Mouse (Mus musculus) forebrain, embryonic 13.5 days (tissue): ENCODE data around the gene Itsn1. TPM values are rescaled to one million over a fixed set of nuclear protein-coding genes. Genes with fewer than 3 reads are reported as not detected.

ENCODE experiments used
- ATAC-seq: fragments of 200-750 bp; cut with Nextera tagmentation; 2 replicates; pipeline ENCODE4 v1.8.0; 2017
- H3K27ac ChIP-seq: fragments of 300-500 bp; sonication (generic); 2 replicates; pipeline ENCODE4 v1.5.1; 2015; ENCODE audit warnings: inconsistent platforms, mild to moderate bottlenecking, moderate library complexity
- H3K27me3 ChIP-seq: fragments of 300-500 bp; sonication (generic); 2 replicates; pipeline ENCODE4 v1.6.1; 2015; ENCODE audit warnings: mild to moderate bottlenecking, inconsistent platforms
- H3K36me3 ChIP-seq: fragments of 300-500 bp; sonication (generic); 2 replicates; pipeline ENCODE4 v1.6.1; 2015; ENCODE audit warnings: mild to moderate bottlenecking, inconsistent platforms; ENCODE audit not compliant: poor library complexity, severe bottlenecking
- H3K4me1 ChIP-seq: fragments of 300-500 bp; sonication (generic); 2 replicates; pipeline ENCODE4 v1.6.1; 2015; ENCODE audit warnings: inconsistent platforms
- H3K4me2 ChIP-seq: fragments of 300-500 bp; sonication (generic); 2 replicates; pipeline ENCODE4 v1.6.1; 2015; ENCODE audit warnings: inconsistent platforms, mild to moderate bottlenecking, moderate library complexity
- H3K4me3 ChIP-seq: fragments of 300-500 bp; sonication (generic); 2 replicates; pipeline ENCODE4 v1.5.1; 2015; ENCODE audit warnings: mild to moderate bottlenecking, inconsistent platforms
- H3K9ac ChIP-seq: fragments of 300-500 bp; sonication (generic); 2 replicates; pipeline ENCODE4 v1.6.1; 2015; ENCODE audit warnings: mild to moderate bottlenecking, inconsistent platforms
- H3K9me3 ChIP-seq: fragments of 300-500 bp; sonication (generic); replicated peaks from 2 replicates; pipeline ENCODE4 v1.6.1; 2016; ENCODE audit warnings: inconsistent platforms
- WGBS: fragments of 180-500 bp; shearing (Covaris S2); methylation state at CpG from one replicate; pipeline ENCODE4 v1.1.7; 2015; 5-methylcytosine and 5-hydroxymethylcytosine counted together
- polyA plus RNA-seq: library from polyadenylated mRNA; unstranded; fragments of >200 nt; fragmentation: Nextera tagmentation; extraction: Ambion mirVana; gene quantifications from 2 replicates; pipeline ENCODE4 v1.2.1, GENCODE M21; 2015

Gene Itsn1
- polyA plus RNA-seq, 1 experiment from 2014 or later: 53.3 TPM

GRCm38 (mm10) chr16:91918461-91918860 lies 189.4 kb downstream of the Itsn1 start:
- H3K27ac ChIP-seq: peak overlapping the region; percentile 55
- H3K9me3 ChIP-seq: no peaks in the 10 kb centered on the region
- WGBS: 31% methylated on average over 4 of the region's 4 CpGs
- ATAC-seq: peak; percentile 82
- no peak overlapping the region for H3K9ac ChIP-seq
- no peaks in the 10 kb centered on the region for H3K27me3 ChIP-seq
- peaks cover 7% of the 10 kb centered on the region for H3K36me3 ChIP-seq
- no peak overlapping the region for H3K4me3 ChIP-seq
- peaks cover 21% of the 10 kb centered on the region for H3K4me1 ChIP-seq
- no peak overlapping the region for H3K4me2 ChIP-seq

GRCm38 (mm10) chr16:91919056-91919455 lies 190.0 kb downstream of the Itsn1 start:
- WGBS: 49% methylated on average over 6 of the region's 6 CpGs
- peaks cover 21% of the 10 kb centered on the region for H3K4me1 ChIP-seq
- no peak overlapping the region for H3K4me3 ChIP-seq
- H3K36me3 ChIP-seq: peaks cover 13% of the 10 kb centered on the region
- no peak for ATAC-seq
- H3K27me3 ChIP-seq: no peaks in the 10 kb centered on the region
- H3K4me2 ChIP-seq: no peak overlapping the region
- H3K9ac ChIP-seq: peak overlapping the region; percentile 6; the same call in 1 of the 2 replicates
- H3K9me3 ChIP-seq: no peaks in the 10 kb centered on the region
- peak overlapping the region; percentile 55; the same call in 1 of the 2 replicates for H3K27ac ChIP-seq

- WGBS: 96% methylated on average over 11 of the region's 11 CpGs
- ATAC-seq: no peak
- no peaks in the 10 kb centered on the region for H3K27me3 ChIP-seq
- H3K4me1 ChIP-seq: peaks cover 21% of the 10 kb centered on the region
- H3K9me3 ChIP-seq: no peaks in the 10 kb centered on the region
- H3K9ac ChIP-seq: no peak overlapping the region
- no peak overlapping the region for H3K4me3 ChIP-seq
- no peak overlapping the region for H3K4me2 ChIP-seq
- no peak overlapping the region for H3K27ac ChIP-seq
- H3K36me3 ChIP-seq: peaks cover 36% of the 10 kb centered on the region
Measured at GRCm38 (mm10) chr16:91921340-91921739, 192.3 kb downstream of the Itsn1 start.

- H3K4me1 ChIP-seq: peaks cover 13% of the 10 kb centered on the region
- no peak for ATAC-seq
- H3K27ac ChIP-seq: no peak overlapping the region
- H3K27me3 ChIP-seq: no peaks in the 10 kb centered on the region
- peaks cover 52% of the 10 kb centered on the region for H3K36me3 ChIP-seq
- H3K9ac ChIP-seq: no peak overlapping the region
- H3K4me3 ChIP-seq: no peak overlapping the region
- no peaks in the 10 kb centered on the region for H3K9me3 ChIP-seq
- WGBS: 81% methylated on average over 8 of the region's 8 CpGs
- H3K4me2 ChIP-seq: no peak overlapping the region
Measured at GRCm38 (mm10) chr16:91922939-91923338, 193.9 kb downstream of the Itsn1 start.

GRCm38 (mm10) chr16:91924426-91924825 lies 195.3 kb downstream of the Itsn1 start:
- H3K4me3 ChIP-seq: no peak overlapping the region
- no peaks in the 10 kb centered on the region for H3K27me3 ChIP-seq
- no peak overlapping the region for H3K4me2 ChIP-seq
- WGBS: 90% methylated on average over 8 of the region's 8 CpGs
- no peaks in the 10 kb centered on the region for H3K4me1 ChIP-seq
- no peaks in the 10 kb centered on the region for H3K9me3 ChIP-seq
- H3K27ac ChIP-seq: no peak overlapping the region
- ATAC-seq: 0 out of 2 replicates have a peak, but pooled peaks have one; percentile 7
- H3K9ac ChIP-seq: no peak overlapping the region
- H3K36me3 ChIP-seq: peaks cover 67% of the 10 kb centered on the region

- H3K9me3 ChIP-seq: no peaks in the 10 kb centered on the region
- H3K4me2 ChIP-seq: no peak overlapping the region
- peaks cover 69% of the 10 kb centered on the region for H3K36me3 ChIP-seq
- no peak overlapping the region for H3K27ac ChIP-seq
- no peak overlapping the region for H3K4me3 ChIP-seq
- ATAC-seq: no peak
- H3K9ac ChIP-seq: no peak overlapping the region
- H3K4me1 ChIP-seq: peaks cover 14% of the 10 kb centered on the region
- 89% methylated on average over 16 of the region's 16 CpGs for WGBS
- no peaks in the 10 kb centered on the region for H3K27me3 ChIP-seq
Measured at GRCm38 (mm10) chr16:91927911-91928630, 199.0 kb downstream of the Itsn1 start.

- peaks cover 36% of the 10 kb centered on the region for H3K36me3 ChIP-seq
- WGBS: under 1% methylated on average over 53 of the region's 53 CpGs
- peak overlapping the region; percentile 78 for H3K4me2 ChIP-seq
Measured at GRCm38 (mm10) chr16:91931078-91932013, 202.3 kb downstream of the Itsn1 start.

GRCm38 (mm10) chr16:91932082-91932690 lies 203.1 kb downstream of the Itsn1 start:
- H3K27ac ChIP-seq: no peak overlapping the region
- no peaks in the 10 kb centered on the region for H3K9me3 ChIP-seq
- WGBS: 57% methylated on average over 8 of the region's 8 CpGs
- H3K4me1 ChIP-seq: peaks cover 14% of the 10 kb centered on the region
- H3K4me2 ChIP-seq: peak overlapping the region; percentile 78
- H3K27me3 ChIP-seq: no peaks in the 10 kb centered on the region
- peaks cover 28% of the 10 kb centered on the region for H3K36me3 ChIP-seq
- peak overlapping the region; percentile 93 for H3K4me3 ChIP-seq
- no peak for ATAC-seq
- H3K9ac ChIP-seq: no peak overlapping the region

More at GRCm38 (mm10) chr16:91931078-91932013, 202.3 kb downstream of the Itsn1 start:
- ATAC-seq: peak; percentile 96
- Histone ChIP-seq H3K27me3 (no peaks in the 10 kb centered on the region), H3K27ac (peak overlapping the region; percentile 82), H3K4me1 (peaks cover 14% of the 10 kb centered on the region), H3K9ac (peak overlapping the region; percentile 97), H3K9me3 (no peaks in the 10 kb centered on the region), H3K4me3 (peak overlapping the region; percentile 93)

GRCm38 (mm10) chr16:91932843-91933518 lies 203.9 kb downstream of the Itsn1 start:
- Histone ChIP-seq H3K9me3 (no peaks in the 10 kb centered on the region), H3K4me2 (no peak overlapping the region), H3K4me1 (peaks cover 14% of the 10 kb centered on the region), H3K4me3 (no peak overlapping the region), H3K27me3 (no peaks in the 10 kb centered on the region), H3K9ac (no peak overlapping the region), H3K27ac (no peak overlapping the region), H3K36me3 (peaks cover 20% of the 10 kb centered on the region)
- ATAC-seq: no peak
- 62% methylated on average over 8 of the region's 10 CpGs for WGBS

- H3K9ac ChIP-seq: no peak overlapping the region
- H3K4me2 ChIP-seq: no peak overlapping the region
- no peaks in the 10 kb centered on the region for H3K9me3 ChIP-seq
- no peak overlapping the region for H3K27ac ChIP-seq
- no peaks in the 10 kb centered on the region for H3K27me3 ChIP-seq
- WGBS: 40% methylated on average over 8 of the region's 8 CpGs
- no peak for ATAC-seq
- H3K4me1 ChIP-seq: peaks cover 9% of the 10 kb centered on the region
- H3K4me3 ChIP-seq: no peak overlapping the region
- no peaks in the 10 kb centered on the region for H3K36me3 ChIP-seq
Measured at GRCm38 (mm10) chr16:91935108-91935507, 206.0 kb downstream of the Itsn1 start.

GRCm38 (mm10) chr16:91935726-91936125 lies 206.6 kb downstream of the Itsn1 start:
- peaks cover 2% of the 10 kb centered on the region for H3K4me1 ChIP-seq
- H3K4me3 ChIP-seq: no peak overlapping the region
- H3K9me3 ChIP-seq: no peaks in the 10 kb centered on the region
- H3K27ac ChIP-seq: no peak overlapping the region
- ATAC-seq: no peak
- H3K4me2 ChIP-seq: no peak overlapping the region
- H3K9ac ChIP-seq: no peak overlapping the region
- H3K36me3 ChIP-seq: no peaks in the 10 kb centered on the region
- no peaks in the 10 kb centered on the region for H3K27me3 ChIP-seq
- 66% methylated on average over 8 of the region's 8 CpGs for WGBS
